Mouse (Mus musculus) testis, adult 2 months (tissue): ENCODE measurements around the gene Zfp583.

ENCODE experiments used
- CTCF ChIP-seq: fragments of 200-500 bp; IDR thresholded peaks from 2 replicates; pipeline ENCODE4 v1.5.1; 2012; ENCODE audit warnings: low read depth, mild to moderate bottlenecking, inconsistent platforms, low read length, moderate library complexity; ENCODE audit not compliant: control insufficient read depth, insufficient read depth, insufficient replicate concordance
- POLR2A ChIP-seq: fragments of 200-500 bp; IDR thresholded peaks from 2 replicates; pipeline ENCODE4 v1.6.1; 2012; ENCODE audit warnings: low read depth, mild to moderate bottlenecking, inconsistent platforms, low read length, moderate library complexity; ENCODE audit not compliant: control insufficient read depth

DNA sequence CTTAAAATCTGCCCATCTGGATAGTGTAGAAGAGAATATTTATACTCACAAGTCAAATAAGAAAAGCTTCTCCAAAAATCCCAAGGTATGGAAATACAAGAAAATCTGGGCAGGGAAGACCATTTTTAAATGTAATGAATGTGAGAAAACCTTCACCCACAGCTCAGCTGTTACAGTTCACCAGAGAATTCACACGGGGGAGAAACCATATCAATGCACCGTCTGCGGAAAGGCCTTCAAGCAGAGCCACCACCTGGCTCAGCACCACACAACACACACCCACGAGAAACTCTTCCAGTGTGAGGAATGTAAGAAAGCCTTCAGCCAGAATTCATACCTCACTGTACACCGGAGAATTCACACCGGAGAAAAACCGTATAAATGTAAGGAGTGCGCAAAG, 47.4 kb upstream of the Zfp583 start:
- TF ChIP-seq CTCF (no peak), POLR2A (no peak)
